Mouse (Mus musculus) layer of hippocampus, postnatal 10 days (tissue): ENCODE data around the gene Cyp39a1. TPM values are rescaled to one million over a fixed set of nuclear protein-coding genes. Genes with fewer than 3 reads are reported as not detected.

Experiments
- DNase-seq, 2 experiments: peaks; one replicate each; pipeline ENCODE4 v3.0.0; 2021; ENCODE audit warnings: low spot score in 2 of 2
- total RNA-seq, 2 experiments: library from RNA; stranded (reverse); gene quantifications; 2 replicates each; pipeline ENCODE4 v1.2.3; 2021

Cyp39a1 gene
- total RNA-seq, 2 experiments from 2014 or later, result 1.5 to 2.1 TPM

DNA sequence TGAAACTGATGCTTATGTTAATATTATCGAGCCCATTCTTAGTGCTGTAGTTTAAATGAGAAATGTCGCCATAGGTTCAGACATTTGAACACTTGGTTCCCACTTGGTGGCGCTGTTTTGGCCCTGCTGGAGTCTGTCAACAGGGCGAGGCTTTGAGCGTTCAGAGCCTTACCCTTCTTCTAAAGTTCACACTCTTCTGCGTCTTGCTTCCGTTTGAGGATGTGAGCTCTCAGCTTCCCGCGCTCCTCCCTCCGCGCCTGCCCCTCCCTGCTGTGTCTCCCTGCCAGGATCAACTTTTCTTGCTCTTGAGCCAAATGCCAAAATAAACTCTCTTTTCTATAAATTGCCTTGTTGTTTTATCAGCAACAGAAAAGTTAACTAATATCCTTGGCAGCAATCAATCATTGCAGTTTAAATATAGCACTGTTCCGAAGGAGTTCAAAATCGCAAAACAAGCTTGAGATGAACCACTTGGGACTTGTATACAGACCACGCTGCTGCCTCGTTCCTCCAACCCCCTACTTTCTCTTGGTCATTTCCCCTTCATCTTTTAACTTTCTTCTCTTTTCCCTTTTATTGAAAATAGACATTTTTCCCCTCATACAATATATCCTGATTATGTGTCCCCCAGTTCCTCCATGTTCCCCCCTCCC, 91.5 kb downstream of the Cyp39a1 start:
- DNase-seq, result no peak

GRCm38 (mm10) chr17:43784531-43784930, 117.3 kb downstream of the Cyp39a1 start:
- no peak for DNase-seq

DNA sequence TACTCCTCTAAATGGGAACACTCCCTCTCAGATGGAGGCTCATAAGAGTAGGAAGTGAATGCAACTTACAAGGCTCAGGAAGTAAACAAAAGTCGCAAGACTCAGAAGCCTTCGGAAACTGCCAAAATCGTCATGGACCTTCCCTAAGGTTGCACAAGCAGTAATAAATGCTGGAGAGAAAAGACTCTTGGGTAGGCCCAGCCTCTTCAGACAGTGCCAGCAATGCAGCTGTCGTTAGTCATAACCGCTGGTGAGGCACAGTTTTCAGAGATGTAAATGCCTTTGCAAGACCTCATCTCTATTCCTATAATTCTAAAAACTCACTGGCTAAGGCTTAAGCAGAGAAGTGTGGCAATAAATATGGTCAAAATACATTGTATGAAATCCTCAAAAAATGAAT, 121.0 kb downstream of the Cyp39a1 start:
- no peak for DNase-seq

GRCm38 (mm10) chr17:43789376-43789775, 122.2 kb downstream of the Cyp39a1 start:
- DNase-seq, result no peak

GRCm38 (mm10) chr17:43791751-43792150, 124.5 kb downstream of the Cyp39a1 start:
- no peak for DNase-seq

- DNase-seq, result no peak
Measured at GRCm38 (mm10) chr17:43794731-43795280, 127.6 kb downstream of the Cyp39a1 start.

Other genes with a start within 250 kb of the Cyp39a1 start
- not detected for gene Mep1a, start 164.6 kb upstream of the Cyp39a1 start, total RNA-seq
- under 1 TPM; 0.25 to 0.37 TPM for gene Ankrd66, start 123.8 kb upstream of the Cyp39a1 start, total RNA-seq
- 10 to 100 TPM; 86.1 to 92.7 TPM for gene Pla2g7, start 99.3 kb upstream of the Cyp39a1 start, total RNA-seq
- gene Tdrd6, start 37.1 kb upstream of the Cyp39a1 start, total RNA-seq, result under 1 TPM; 0.62 to 0.80 TPM
- gene Slc25a27, start 211 bp upstream of the Cyp39a1 start, total RNA-seq, result 10 to 100 TPM; 30.9 to 34.5 TPM
- gene Rcan2, start 133.9 kb downstream of the Cyp39a1 start, total RNA-seq, result 10 to 100 TPM; 40.2 to 42.5 TPM